Mouse (Mus musculus) lung, adult 2 months (tissue): ENCODE results near the gene Rarb. TPM values are rescaled to one million over a fixed set of nuclear protein-coding genes. Genes with fewer than 3 reads are reported as not detected.

Experiments
- DNase-seq: peaks from one replicate; pipeline ENCODE4 v3.0.0; 2022
- H3K4me1 ChIP-seq: fragments of 200-500 bp; 2 replicates; pipeline ENCODE4 v1.6.1; 2011; ENCODE audit warnings: low read length; ENCODE audit not compliant: control insufficient read depth, insufficient read depth
- H3K4me3 ChIP-seq: fragments of 200-500 bp; replicated peaks from 2 replicates; pipeline ENCODE3; 2011; ENCODE audit warnings: low read depth, mild to moderate bottlenecking, control low read depth, low read length; ENCODE audit errors: extremely low read depth
- CTCF ChIP-seq: fragments of 200-500 bp; IDR thresholded peaks from 2 replicates; pipeline ENCODE4 v1.5.1; 2011; ENCODE audit warnings: mild to moderate bottlenecking, low read length, control low read depth; ENCODE audit not compliant: insufficient read depth
- POLR2A ChIP-seq: fragments of 200-500 bp; IDR thresholded peaks from 2 replicates; pipeline ENCODE4 v1.6.1; 2011; ENCODE audit warnings: low read depth, mild to moderate bottlenecking, control low read depth, low read length, borderline replicate concordance; ENCODE audit errors: extremely low read depth
- WGBS: fragments of 180-500 bp; shearing (Covaris S2); methylation state at CpG from one replicate; pipeline ENCODE4 v1.1.7; 2018; 5-methylcytosine and 5-hydroxymethylcytosine counted together
- polyA plus RNA-seq: library from polyadenylated mRNA; depleted of rRNA; stranded (reverse); fragments of >200 nt; gene quantifications from 2 replicates; pipeline ENCODE4 v1.2.3, GENCODE M21; 2012

The Rarb gene
- polyA plus RNA-seq, 1 experiment, result 16.1 TPM

- Histone ChIP-seq H3K4me1 (no peaks in the 10 kb centered on the region), H3K4me3 (no peak overlapping the region)
- WGBS, result 42% methylated on average over 4 of the region's 4 CpGs
- DNase-seq, result no peak
- no peak for TF ChIP-seq CTCF
- TF ChIP-seq POLR2A, result no peak
These were observed 391.4 kb downstream of the Rarb start for GRCm38 (mm10) chr14:16427569-16427968.

GRCm38 (mm10) chr14:16414163-16414562 lies 404.8 kb downstream of the Rarb start:
- TF ChIP-seq POLR2A (no peak), CTCF (no peak)
- Histone ChIP-seq H3K4me1 (no peaks in the 10 kb centered on the region), H3K4me3 (no peak overlapping the region)
- no peak for DNase-seq
- WGBS, result 75% methylated on average over 4 of the region's 4 CpGs

- DNase-seq, result no peak
- TF ChIP-seq CTCF (no peak), POLR2A (no peak)
- Histone ChIP-seq H3K4me3 (no peak overlapping the region), H3K4me1 (no peaks in the 10 kb centered on the region)
- WGBS, result 88% methylated on average over 4 of the region's 4 CpGs
These were observed 413.8 kb downstream of the Rarb start for GRCm38 (mm10) chr14:16405187-16405586.

- WGBS, result 57% methylated on average over 1 of the region's 1 CpGs
- H3K4me3 ChIP-seq, result no peak overlapping the region
- H3K4me1 ChIP-seq, result peaks cover 8% of the 10 kb centered on the region
- DNase-seq, result no peak
- no peak for TF ChIP-seq CTCF
- TF ChIP-seq POLR2A, result no peak
These were observed 434.2 kb downstream of the Rarb start for GRCm38 (mm10) chr14:16384783-16385182.
